Mouse (Mus musculus) E14TG2a.4 (cell line): Measurements from ENCODE around the gene Chd9.

Source experiments
- CTCF ChIP-seq: conservative IDR thresholded peaks from 2 replicates; pipeline ENCODE4 v1.5.1; 2014; ENCODE audit warnings: low read length
- NANOG ChIP-seq: IDR thresholded peaks from 2 replicates; pipeline ENCODE4 v1.6.1; 2014; ENCODE audit warnings: borderline replicate concordance, low read length, mixed read lengths
- POU5F1 ChIP-seq: IDR thresholded peaks from 2 replicates; pipeline ENCODE4 v1.6.1; 2014; ENCODE audit warnings: low read length, borderline replicate concordance

GRCm38 (mm10) chr8:90867061-90867460 is 38.9 kb downstream of the Chd9 start:
- TF ChIP-seq CTCF = no peak
- TF ChIP-seq POU5F1 = no peak
- no peak for TF ChIP-seq NANOG
